Mouse (Mus musculus) naive thymus-derived CD4-positive, alpha-beta T cell, adult 2 months (primary cell): ENCODE measurements around the gene Gpr142.

Experiments used
- DNase-seq: peaks from one replicate; pipeline ENCODE4 v3.0.0-alpha.2; 2011; ENCODE audit warnings: low read depth

Gpr142 gene

DNA sequence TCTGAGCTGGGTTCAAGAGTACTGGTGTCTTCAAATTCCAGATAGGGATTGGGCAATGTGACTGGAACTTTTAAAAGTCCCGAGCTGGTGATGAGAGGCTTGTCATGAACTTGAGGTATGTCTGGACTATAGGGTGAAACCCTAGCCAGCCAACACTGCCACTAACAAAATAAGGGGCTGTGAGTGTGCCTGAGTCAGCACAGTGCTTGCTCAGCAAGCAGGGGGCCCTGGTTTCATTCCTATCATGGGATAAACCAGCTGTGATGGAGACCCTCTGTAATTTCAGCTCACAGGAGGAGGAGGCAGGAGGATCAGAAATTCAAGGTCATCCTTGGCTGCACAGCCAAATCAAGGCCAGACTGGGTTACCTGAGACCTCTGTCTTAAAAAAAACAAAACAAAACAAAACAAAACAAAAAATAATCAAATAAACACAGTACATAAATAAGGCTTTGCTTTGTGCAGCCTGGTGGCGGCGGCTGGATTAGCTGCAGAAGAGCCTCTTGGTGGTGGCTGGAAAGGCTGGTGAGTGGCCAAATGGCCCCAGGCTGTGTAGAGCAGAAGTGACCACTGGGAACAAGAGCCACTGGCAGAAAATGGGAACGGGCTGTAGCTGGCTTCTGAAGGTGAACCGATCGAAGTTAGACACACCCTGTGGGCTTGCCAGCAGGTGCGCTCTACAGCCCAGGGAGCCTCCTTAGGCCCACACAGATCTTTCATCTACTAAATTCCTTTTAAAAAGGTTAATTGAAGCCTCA is 45.9 kb downstream of the Gpr142 start:
- no peak for DNase-seq

DNA sequence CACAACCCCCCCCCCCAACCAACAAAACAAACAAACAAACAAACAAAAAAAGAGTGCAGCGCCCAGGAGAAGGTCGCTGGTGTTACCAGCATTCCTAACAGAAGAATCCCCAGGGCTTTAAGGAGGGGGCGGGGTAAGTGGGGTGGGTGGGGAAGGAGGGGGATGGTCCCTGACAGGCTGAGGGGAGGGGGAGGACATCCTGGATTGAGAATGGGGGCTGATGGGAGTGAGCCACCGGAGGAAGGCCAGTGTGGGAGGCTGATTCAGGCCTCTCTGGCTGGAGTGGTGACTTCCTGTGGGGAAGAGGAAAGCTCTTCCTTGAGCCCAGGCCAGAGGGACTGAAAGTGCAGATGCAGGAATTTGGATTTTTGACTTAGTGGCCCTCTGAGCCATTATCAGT is 47.6 kb downstream of the Gpr142 start:
- DNase-seq = no peak

GRCm38 (mm10) chr11:114847008-114847407 is 48.3 kb downstream of the Gpr142 start:
- DNase-seq = no peak

DNA sequence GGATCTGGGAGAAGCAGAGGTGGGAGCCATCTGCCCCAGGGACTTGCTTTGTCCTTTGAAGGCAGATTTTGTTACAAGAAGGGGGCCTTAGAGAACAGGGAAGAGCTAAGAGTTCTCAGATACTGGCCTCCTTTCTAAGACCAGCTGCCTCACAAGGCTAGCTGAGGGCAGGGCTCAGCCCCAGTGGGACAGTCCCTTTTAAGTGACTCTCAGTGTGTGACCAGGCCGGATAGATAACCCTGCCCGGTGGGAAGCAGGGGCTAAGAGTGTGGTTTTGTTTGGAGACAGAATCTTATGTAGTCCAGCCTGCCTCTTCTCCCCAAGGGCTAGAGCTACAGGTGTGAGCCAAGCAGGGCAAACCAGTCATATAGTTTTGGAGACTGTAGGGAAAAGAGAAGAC is 50.8 kb downstream of the Gpr142 start:
- DNase-seq = no peak

DNA sequence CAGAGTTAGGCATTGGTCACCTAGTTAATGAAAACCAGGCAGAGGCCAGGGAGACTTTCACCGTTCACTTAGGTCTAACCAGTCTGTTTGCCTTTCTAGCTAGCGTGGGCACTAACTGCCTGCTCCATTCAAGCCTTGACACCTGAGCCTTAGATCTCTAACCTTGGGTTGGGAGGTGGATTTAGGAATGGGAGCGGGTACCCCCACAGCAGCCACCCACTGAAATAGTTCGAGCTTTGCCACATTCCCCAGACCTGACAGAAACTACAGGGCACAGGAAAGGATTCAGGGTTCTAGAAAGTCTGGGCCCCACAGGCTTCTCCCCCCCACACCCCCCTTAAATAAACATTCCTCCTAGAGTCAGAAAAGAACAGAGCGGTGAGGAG is 51.3 kb downstream of the Gpr142 start:
- no peak for DNase-seq

- DNase-seq = no peak
Measured at GRCm38 (mm10) chr11:114850452-114851268, 51.9 kb downstream of the Gpr142 start, which contains the start of gene Gprc5c. Gprc5c (plus strand) TSS chr11:114851152.

- DNase-seq = no peak
Measured at GRCm38 (mm10) chr11:114851269-114851607, 52.5 kb downstream of the Gpr142 start.

DNA sequence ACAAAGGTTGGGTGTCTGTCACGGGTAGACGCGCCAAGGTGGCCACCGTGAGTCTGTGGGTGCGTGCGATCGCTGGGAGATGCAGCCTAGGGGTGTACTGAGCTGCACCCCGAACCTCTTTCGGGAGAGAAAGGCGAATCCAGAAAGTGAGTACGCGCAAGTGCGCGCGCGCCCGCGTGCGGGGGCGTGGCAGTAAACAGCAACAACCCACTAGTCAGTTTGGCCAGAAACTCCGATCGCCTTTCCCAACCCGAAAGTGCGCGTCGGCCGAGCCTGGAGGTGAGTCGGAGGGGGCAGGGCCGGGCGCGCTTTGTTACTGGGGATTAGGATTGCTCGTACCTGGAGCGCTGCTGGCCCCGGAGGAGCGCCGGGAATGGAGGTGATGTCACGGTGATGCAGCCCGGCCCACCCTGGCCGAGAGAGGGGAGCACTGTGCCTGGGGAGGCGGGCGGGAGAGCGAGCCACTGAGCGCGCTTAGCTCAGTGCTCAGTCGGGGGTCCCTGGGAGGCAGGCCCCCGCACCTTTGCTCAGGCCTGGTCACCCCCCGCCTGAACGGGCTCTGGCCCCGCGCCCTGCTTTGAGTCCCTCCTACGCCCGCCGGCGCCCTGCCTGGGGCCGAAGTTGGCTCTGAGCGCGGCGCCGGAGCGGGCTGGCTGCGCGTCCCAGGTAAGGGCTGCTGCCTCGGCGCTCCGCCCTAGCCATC is 53.0 kb downstream of the Gpr142 start:
- no peak for DNase-seq

- no peak for DNase-seq
Measured at GRCm38 (mm10) chr11:114852311-114853173, 53.8 kb downstream of the Gpr142 start.

DNA sequence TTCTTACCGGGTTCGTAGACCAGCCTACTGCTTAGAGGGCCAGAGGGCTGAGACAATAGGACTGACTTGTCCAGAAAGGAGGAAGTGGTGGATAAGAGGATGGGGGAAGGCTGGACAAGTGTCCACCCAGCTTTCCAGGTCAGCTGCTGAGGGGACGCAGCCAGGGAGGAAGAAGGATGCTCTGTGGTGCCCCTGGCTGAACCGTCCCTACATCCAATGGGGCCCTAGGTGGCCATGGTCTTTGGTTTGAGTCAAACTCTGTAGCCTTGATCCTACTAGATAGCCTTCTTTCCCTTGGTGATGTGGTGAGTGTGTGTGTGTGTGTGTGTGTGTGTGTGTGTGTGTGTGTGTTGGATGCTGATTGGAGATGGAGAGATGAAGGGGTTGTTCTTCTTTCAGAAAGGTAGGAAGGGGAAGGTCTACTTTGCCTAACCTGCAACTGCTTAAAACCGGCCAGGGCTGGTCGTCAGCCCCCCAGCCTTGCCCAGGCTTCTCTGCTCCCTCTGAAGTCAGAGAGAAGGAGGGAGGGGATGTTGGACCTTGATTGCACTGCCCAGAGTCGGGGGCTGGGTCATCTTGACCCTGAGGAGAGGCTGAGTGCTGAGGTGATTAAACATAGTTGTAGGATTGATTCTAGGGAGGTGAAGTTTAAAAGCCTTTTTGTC is 54.6 kb downstream of the Gpr142 start:
- DNase-seq = no peak

DNA sequence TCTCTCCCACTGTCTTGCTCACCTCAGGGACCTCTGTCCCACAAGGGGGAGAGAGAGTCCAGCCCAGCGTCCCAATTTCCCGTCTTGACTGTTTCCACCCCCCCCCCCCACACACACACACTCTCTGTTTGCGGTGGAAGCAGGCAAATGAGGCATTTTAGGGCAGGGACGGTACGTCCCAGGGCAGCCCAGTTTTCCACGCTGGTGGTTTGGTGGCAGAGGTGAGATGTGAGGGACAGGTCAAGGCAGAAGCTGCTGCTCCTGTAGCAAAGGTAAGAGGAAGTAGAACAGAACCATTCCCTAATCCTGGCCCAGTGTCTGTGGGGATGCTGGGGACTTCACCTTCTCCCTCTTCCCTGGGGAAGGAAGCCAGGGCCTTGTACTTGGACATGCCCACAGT is 55.9 kb downstream of the Gpr142 start:
- no peak for DNase-seq

- no peak for DNase-seq
Measured at GRCm38 (mm10) chr11:114856125-114856524, 57.4 kb downstream of the Gpr142 start.
